In the genomic region with DNA sequence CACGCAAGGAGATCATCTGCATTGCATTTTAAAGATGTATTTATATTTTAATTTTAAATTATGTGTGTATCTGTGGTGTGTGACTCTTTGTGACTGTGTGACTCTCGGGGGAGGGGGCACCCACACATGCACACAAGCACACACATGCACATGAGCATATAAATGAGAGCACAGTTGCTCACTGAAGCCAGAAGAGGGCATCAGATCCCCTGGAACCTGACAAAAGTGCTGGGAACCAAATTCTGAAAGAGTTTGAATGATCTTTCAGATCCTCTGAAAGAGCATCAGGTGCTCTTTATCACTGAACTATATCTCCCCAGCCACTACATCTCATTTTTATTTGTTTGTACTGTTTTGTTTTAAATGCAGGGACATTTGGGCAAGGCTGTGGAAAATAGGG, we compare ENCODE assay signal across 12 mouse cellular contexts. TPM values are rescaled to one million over a fixed set of nuclear protein-coding genes. Genes with fewer than 3 reads are reported as not detected.
DNase-seq lines count a peak whose midpoint lies in the region; ATAC-seq and TF ChIP-seq lines count a peak whose summit lies in the region.
"Had no signal": no experiment of that assay in that cellular context is flagged by ENCODE, and none has a peak within 500 bp of the region (broad histone marks: within the 10 kb centered on the region; RNA-seq: fewer than 3 reads in every experiment).

No protein-coding gene starts in this region.

- H3K9me3 ChIP-seq in liver, embryonic 12.5 days (replicated peaks), result no peaks in the 10 kb centered on the region
- H3K9me3 ChIP-seq in limb, embryonic 10.5 days (replicated peaks), result no peaks in the 10 kb centered on the region
- H3K9me3 ChIP-seq: heart, embryonic 10.5 days had no signal

- H3K27me3 ChIP-seq in cerebellum, adult 2 months (ENCODE audit: control insufficient read depth, insufficient read depth, low read length), result no peaks in the 10 kb centered on the region
- no peaks in the 10 kb centered on the region for H3K27me3 ChIP-seq in liver, adult 2 months (ENCODE audit: control insufficient read depth, insufficient read depth, low read length)
- H3K27me3 ChIP-seq in liver, embryonic 12.5 days (replicated peaks), result peaks cover 18% of the 10 kb centered on the region
- H3K27me3 ChIP-seq in limb, embryonic 10.5 days (ENCODE audit: low read depth, poor library complexity, severe bottlenecking), result no peaks in the 10 kb centered on the region; the same call in 1 of the 2 replicates

- no peak overlapping the region for H3K4me3 ChIP-seq in cerebellum, adult 2 months (replicated peaks; ENCODE audit: insufficient read depth, low read depth, low read length)
- no peak overlapping the region for H3K4me3 ChIP-seq in liver, adult 2 months (ENCODE audit: insufficient read depth, low read depth, low read length)
- no peak overlapping the region for H3K4me3 ChIP-seq in liver, embryonic 12.5 days
- no peak overlapping the region for H3K4me3 ChIP-seq in limb, embryonic 10.5 days
- H3K4me3 ChIP-seq: erythroblast, embryonic 14.5 days had no signal

- no peak for ATAC-seq in liver, embryonic 12.5 days
- peak; percentile 66 for ATAC-seq in megakaryocyte progenitor cell, adult 5-6 weeks (replicated peaks; ENCODE audit: poor library complexity)
- ATAC-seq: inflammation-experienced regulatory T-cells, adult 6 months had no signal

- H3K4me1 ChIP-seq in cerebellum, adult 2 months (ENCODE audit: control insufficient read depth, insufficient read depth, low read length), result no peaks in the 10 kb centered on the region
- no peaks in the 10 kb centered on the region for H3K4me1 ChIP-seq in liver, adult 2 months (ENCODE audit: control insufficient read depth, insufficient read depth, low read length)
- no peaks in the 10 kb centered on the region for H3K4me1 ChIP-seq in liver, embryonic 12.5 days
- no peaks in the 10 kb centered on the region for H3K4me1 ChIP-seq in limb, embryonic 10.5 days
- H3K4me1 ChIP-seq: heart, embryonic 10.5 days had no signal

- WGBS in cerebellum, adult 2 months, result 59% methylated on average over 2 of the region's 2 CpGs
- WGBS in liver, adult 2 months, result 69% methylated on average over 2 of the region's 2 CpGs
- WGBS in liver, embryonic 12.5 days (ENCODE audit: insufficient replicate concordance), result 43% methylated on average over 2 of the region's 2 CpGs
- WGBS in limb, embryonic 10.5 days, result 62% methylated on average over 2 of the region's 2 CpGs

- no peaks in the 10 kb centered on the region for H3K79me2 ChIP-seq in liver, adult 2 months (ENCODE audit: control insufficient read depth, insufficient read depth, low read length)

- H3K36me3 ChIP-seq in liver, adult 2 months (ENCODE audit: control insufficient read depth, insufficient read depth, low read length), result peaks cover 39% of the 10 kb centered on the region
- H3K36me3 ChIP-seq in liver, embryonic 12.5 days, result no peaks in the 10 kb centered on the region
- no peaks in the 10 kb centered on the region for H3K36me3 ChIP-seq in limb, embryonic 10.5 days
- H3K36me3 ChIP-seq: heart, embryonic 10.5 days had no signal

- DNase-seq in cerebellum, adult 2 months, result no peak
- DNase-seq in cerebellum, postnatal 36 days, result no peak
- DNase-seq in liver, adult 2 months (ENCODE audit: extremely low read depth, low read depth, low spot score), result peak; percentile 47
- peak; percentile 2 for DNase-seq in Muller cell, postnatal 12 days (ENCODE audit: inconsistent ontology term)
- DNase-seq in limb, embryonic 10.5 days (ENCODE audit: low spot score), result no peak
- no peak for DNase-seq in cerebellum, adult 9-11 months

- H3K4me2 ChIP-seq in liver, embryonic 12.5 days, result no peak overlapping the region

- peak; percentile 44; the same call in 1 of the 2 replicates for TF ChIP-seq CTCF in cerebellum, adult 2 months (IDR thresholded peaks at IDR 0.05; ENCODE audit: borderline replicate concordance, insufficient read depth, low read depth, low read length)
- TF ChIP-seq CTCF in liver, adult 2 months (IDR thresholded peaks at IDR 0.05; ENCODE audit: low read depth, low read length), result no peak; the same call in 1 of the 2 replicates

- H3K27ac ChIP-seq in cerebellum, adult 2 months (ENCODE audit: insufficient read depth, low read length), result no peak overlapping the region
- H3K27ac ChIP-seq in liver, adult 2 months (replicated peaks; ENCODE audit: insufficient read depth, low read depth, low read length), result no peak overlapping the region
- no peak overlapping the region for H3K27ac ChIP-seq in liver, embryonic 12.5 days
- no peak overlapping the region for H3K27ac ChIP-seq in limb, embryonic 10.5 days
- H3K27ac ChIP-seq: heart, embryonic 10.5 days had no signal

- no peak for TF ChIP-seq POLR2A in cerebellum, adult 2 months (IDR thresholded peaks at IDR 0.05; ENCODE audit: borderline replicate concordance, insufficient read depth, low read length)
- no peak for TF ChIP-seq POLR2A in liver, adult 2 months (IDR thresholded peaks at IDR 0.05; ENCODE audit: extremely low read depth, insufficient read depth, low read length)

- no peak overlapping the region for H3K9ac ChIP-seq in liver, adult 2 months (ENCODE audit: low read depth, low read length)
- no peak overlapping the region for H3K9ac ChIP-seq in liver, embryonic 12.5 days

RNA-seq across cellular contexts. Expression of a gene that starts 12.7 kb away (rescaled TPM):
- 10.8 and 13.0 TPM in 2 replicates for polyA plus RNA-seq in cerebellum, adult 2 months (2012; rRNA removed)
- 332 and 362 TPM in 2 replicates for total RNA-seq in liver, adult 2 months (2014; rRNA removed)
- 529 and 597 TPM in 2 replicates for polyA plus RNA-seq in liver, adult 2 months (2012; rRNA removed)
- polyA plus RNA-seq in liver, embryonic 12.5 days (2016; fragmentation: Nextera tagmentation; extraction: Ambion mirVana), result not detected in 2 replicates
- not detected in 2 replicates for total RNA-seq in megakaryocyte progenitor cell, adult 5-6 weeks (2015)
- not detected in 2 replicates for total RNA-seq in megakaryocyte progenitor cell, adult 5-6 weeks (2017)
- polyA plus RNA-seq in limb, embryonic 10.5 days (2016; fragmentation: Nextera tagmentation; extraction: Ambion mirVana), result not detected in 2 replicates
- polyA plus RNA-seq: erythroblast, embryonic 14.5 days; heart, embryonic 10.5 days; inflammation-experienced regulatory T-cells, adult 6 months; neural tube, embryonic 14.5 days had no signal

RNA-seq across cellular contexts. Expression of a gene that starts 13.0 kb away (rescaled TPM):
- 6.3 and 6.8 TPM in 2 replicates for polyA plus RNA-seq in cerebellum, adult 2 months (2012; rRNA removed)
- 2.4 and 2.7 TPM in 2 replicates for total RNA-seq in liver, adult 2 months (2014; rRNA removed)
- 0.70 and 1.1 TPM in 2 replicates for polyA plus RNA-seq in liver, adult 2 months (2012; rRNA removed)
- polyA plus RNA-seq in liver, embryonic 12.5 days (2016; fragmentation: Nextera tagmentation; extraction: Ambion mirVana), result 1.8 and 2.8 TPM in 2 replicates
- 3.6 and 4.1 TPM in 2 replicates for total RNA-seq in megakaryocyte progenitor cell, adult 5-6 weeks (2015)
- 2.0 and 2.8 TPM in 2 replicates for total RNA-seq in megakaryocyte progenitor cell, adult 5-6 weeks (2017)
- polyA plus RNA-seq in limb, embryonic 10.5 days (2016; fragmentation: Nextera tagmentation; extraction: Ambion mirVana), result 6.5 and 7.6 TPM in 2 replicates

RNA-seq across cellular contexts. Expression of a gene that starts 42.8 kb away (rescaled TPM):
- 47.2 and 49.5 TPM in 2 replicates for polyA plus RNA-seq in cerebellum, adult 2 months (2012; rRNA removed)
- 62.2 and 69.0 TPM in 2 replicates for total RNA-seq in liver, adult 2 months (2014; rRNA removed)
- 83.7 and 109 TPM in 2 replicates for polyA plus RNA-seq in liver, adult 2 months (2012; rRNA removed)
- polyA plus RNA-seq in liver, embryonic 12.5 days (2016; fragmentation: Nextera tagmentation; extraction: Ambion mirVana), result 5.2 and 5.4 TPM in 2 replicates
- total RNA-seq in megakaryocyte progenitor cell, adult 5-6 weeks (2015), result 8.9 and 11.2 TPM in 2 replicates
- total RNA-seq in megakaryocyte progenitor cell, adult 5-6 weeks (2017), result 2.3 and 5.0 TPM in 2 replicates
- 2.3 and 2.6 TPM in 2 replicates for polyA plus RNA-seq in limb, embryonic 10.5 days (2016; fragmentation: Nextera tagmentation; extraction: Ambion mirVana)

Comparison
In these comparisons a context has a peak if more than half of its experiments do, and no peak if none do; other contexts are left out.
1. RNA of a gene that starts 12.7 kb away (polyA plus RNA-seq): 529 to 597 TPM in liver, adult 2 months; 10.8 to 13.0 TPM in cerebellum, adult 2 months, not detected in liver, embryonic 12.5 days and not detected in limb, embryonic 10.5 days; every median in the first group is over 10 times any median in the second.
2. DNase-seq: peak in liver, adult 2 months (single experiment) and Muller cell, postnatal 12 days (single experiment); none in cerebellum, adult 2 months (0 of 2), cerebellum, postnatal 36 days (0 of 2), limb, embryonic 10.5 days (single experiment) and cerebellum, adult 9-11 months (single experiment).